ENCODE assay signal across 23 mouse cellular contexts in genomic region chr8:71960483-71960882, GRCm38 (mm10). TPM values are rescaled to one million over a fixed set of nuclear protein-coding genes. Genes with fewer than 3 reads are reported as not detected.
DNase-seq lines count a peak whose midpoint lies in the region; ATAC-seq lines count a peak whose summit lies in the region.
"Had no signal": no experiment of that assay in that cellular context is flagged by ENCODE, and none has a peak within 500 bp of the region (broad histone marks: within the 10 kb centered on the region; RNA-seq: fewer than 3 reads in every experiment).

No protein-coding gene starts in this region.

- peak; percentile 55; the same call in 1 of the 2 replicates for ATAC-seq in intestine, embryonic 16.5 days
- ATAC-seq in intestine, embryonic 15.5 days, result no peak; the same call in 1 of the 2 replicates
- no peak for ATAC-seq in midbrain, embryonic 11.5 days (ENCODE audit: low FRiP score)
- ATAC-seq: activated CD4-positive, CD25-positive, alpha-beta regulatory T cell, adult 4 months; forebrain, embryonic 14.5 days; forebrain, postnatal 0 days; hindbrain, postnatal 0 days; inflammation-experienced regulatory T-cells, adult 6 months had no signal

- no peaks in the 10 kb centered on the region for H3K4me1 ChIP-seq in intestine, embryonic 16.5 days (ENCODE audit: control insufficient read depth, insufficient read depth, low read length)
- H3K4me1 ChIP-seq in intestine, embryonic 15.5 days (replicated peaks), result no peaks in the 10 kb centered on the region
- H3K4me1 ChIP-seq in midbrain, embryonic 11.5 days (ENCODE audit: control insufficient read depth, insufficient read depth, low read length), result no peaks in the 10 kb centered on the region
- H3K4me1 ChIP-seq in midbrain, embryonic 10.5 days, result no peaks in the 10 kb centered on the region
- H3K4me1 ChIP-seq: embryonic facial prominence, embryonic 12.5 days; embryonic facial prominence, embryonic 15.5 days had no signal

- no peak overlapping the region for H3K27ac ChIP-seq in intestine, embryonic 16.5 days (ENCODE audit: low read length)
- no peak overlapping the region for H3K27ac ChIP-seq in intestine, embryonic 15.5 days
- H3K27ac ChIP-seq in midbrain, embryonic 11.5 days (ENCODE audit: low read depth, low read length), result no peak overlapping the region
- no peak overlapping the region for H3K27ac ChIP-seq in midbrain, embryonic 10.5 days (replicated peaks)
- H3K27ac ChIP-seq: embryonic facial prominence, embryonic 12.5 days; embryonic facial prominence, embryonic 15.5 days; heart, adult 2 months; hindbrain, embryonic 14.5 days; hindbrain, postnatal 0 days had no signal

- no peak overlapping the region for H3K4me3 ChIP-seq in intestine, embryonic 16.5 days (ENCODE audit: low read length)
- H3K4me3 ChIP-seq in intestine, embryonic 15.5 days (replicated peaks), result no peak overlapping the region
- H3K4me3 ChIP-seq in midbrain, embryonic 11.5 days (ENCODE audit: low read depth, low read length), result no peak overlapping the region
- H3K4me3 ChIP-seq in midbrain, embryonic 10.5 days, result no peak overlapping the region
- H3K4me3 ChIP-seq: embryonic facial prominence, embryonic 12.5 days; embryonic facial prominence, embryonic 15.5 days; heart, adult 2 months had no signal

- H3K27me3 ChIP-seq in intestine, embryonic 16.5 days (replicated peaks; ENCODE audit: control insufficient read depth, insufficient read depth, low read length), result no peaks in the 10 kb centered on the region
- H3K27me3 ChIP-seq in intestine, embryonic 15.5 days (replicated peaks), result no peaks in the 10 kb centered on the region
- H3K27me3 ChIP-seq in midbrain, embryonic 11.5 days (ENCODE audit: control insufficient read depth, insufficient read depth, low read length), result no peaks in the 10 kb centered on the region
- no peaks in the 10 kb centered on the region for H3K27me3 ChIP-seq in midbrain, embryonic 10.5 days (ENCODE audit: low read depth, poor library complexity, severe bottlenecking)
- H3K27me3 ChIP-seq: embryonic facial prominence, embryonic 12.5 days; embryonic facial prominence, embryonic 15.5 days had no signal

- H3K4me2 ChIP-seq in intestine, embryonic 16.5 days (ENCODE audit: low read depth, low read length), result no peak overlapping the region
- no peak overlapping the region for H3K4me2 ChIP-seq in intestine, embryonic 15.5 days (replicated peaks)
- no peak overlapping the region for H3K4me2 ChIP-seq in midbrain, embryonic 11.5 days
- H3K4me2 ChIP-seq: embryonic facial prominence, embryonic 12.5 days; embryonic facial prominence, embryonic 15.5 days; heart, embryonic 11.5 days; hindbrain, embryonic 14.5 days had no signal

- DNase-seq in adrenal gland, adult 2 months, result peak; percentile 46
- no peak for DNase-seq in adrenal gland, postnatal 10 days
- DNase-seq in midbrain, embryonic 11.5 days (ENCODE audit: low spot score, missing footprints), result peak; percentile 10
- no peak for DNase-seq in midbrain, embryonic 10.5 days (ENCODE audit: low spot score)
- DNase-seq: adrenal gland, postnatal 14 days; cerebellum, adult 11 months; cerebellum, adult 2 months; cerebellum, adult 9-11 months; cerebellum, postnatal 25 days; forebrain, postnatal 0 days; gastrocnemius, postnatal 25 days; heart, adult 2 months; heart, postnatal 4 days had no signal

- H3K36me3 ChIP-seq in intestine, embryonic 16.5 days (ENCODE audit: control insufficient read depth, insufficient read depth, low read length), result 0 out of 2 replicates have a peak, but pooled peaks cover 9% of the 10 kb centered on the region
- H3K36me3 ChIP-seq in intestine, embryonic 15.5 days, result peaks cover 7% of the 10 kb centered on the region; the same call in 1 of the 2 replicates
- peaks cover 2% of the 10 kb centered on the region for H3K36me3 ChIP-seq in midbrain, embryonic 11.5 days (ENCODE audit: control insufficient read depth, insufficient read depth, low read length)
- H3K36me3 ChIP-seq in midbrain, embryonic 10.5 days, result peaks cover 80% of the 10 kb centered on the region

- no peak overlapping the region for H3K9ac ChIP-seq in intestine, embryonic 16.5 days (ENCODE audit: low read depth, low read length)
- no peak overlapping the region for H3K9ac ChIP-seq in intestine, embryonic 15.5 days
- no peak overlapping the region for H3K9ac ChIP-seq in midbrain, embryonic 11.5 days (ENCODE audit: low read length)
- H3K9ac ChIP-seq: embryonic facial prominence, embryonic 12.5 days; embryonic facial prominence, embryonic 15.5 days; forebrain, postnatal 0 days; hindbrain, embryonic 14.5 days had no signal

- H3K9me3 ChIP-seq in intestine, embryonic 16.5 days (ENCODE audit: control insufficient read depth, low read length), result peaks cover 5% of the 10 kb centered on the region
- no peaks in the 10 kb centered on the region for H3K9me3 ChIP-seq in intestine, embryonic 15.5 days
- H3K9me3 ChIP-seq in midbrain, embryonic 11.5 days (ENCODE audit: control insufficient read depth, low read length), result peaks cover 4% of the 10 kb centered on the region; the same call in 1 of the 2 replicates
- peaks cover 31% of the 10 kb centered on the region for H3K9me3 ChIP-seq in midbrain, embryonic 10.5 days (replicated peaks)
- H3K9me3 ChIP-seq: embryonic facial prominence, embryonic 12.5 days; embryonic facial prominence, embryonic 15.5 days had no signal

RNA-seq across cellular contexts. Expression of gene Zfp961, which starts 9.6 kb away (rescaled TPM):
- 10 to 100 TPM; 17.0 to 26.0 TPM for total RNA-seq in adrenal gland, adult 2 months (2021)
- 0.71 and 1.3 TPM in 2 replicates for polyA plus RNA-seq in adrenal gland, adult 2 months (2012; rRNA removed)
- total RNA-seq in adrenal gland, postnatal 10 days (2021), result 10 to 100 TPM; 15.4 to 25.9 TPM
- polyA plus RNA-seq in intestine, embryonic 16.5 days (2015; fragmentation: Nextera tagmentation; extraction: Ambion mirVana), result 24.9 and 25.0 TPM in 2 replicates
- polyA plus RNA-seq in intestine, embryonic 15.5 days (2015; fragmentation: Nextera tagmentation; extraction: Ambion mirVana), result 20.7 and 23.3 TPM in 2 replicates
- polyA plus RNA-seq in midbrain, embryonic 11.5 days (2014; fragmentation: Nextera tagmentation; extraction: Ambion mirVana), result 25.7 and 28.4 TPM in 2 replicates
- 24.4 and 26.6 TPM in 2 replicates for polyA plus RNA-seq in midbrain, embryonic 10.5 days (2016; fragmentation: Nextera tagmentation; extraction: Ambion mirVana)

RNA-seq across cellular contexts. Expression of gene Cyp4f18, which starts 48.9 kb away (rescaled TPM):
- total RNA-seq in adrenal gland, adult 2 months (2021), result 10 to 100 TPM in 1 of 2 experiments, 1 to 10 TPM in 1; 8.1 to 15.7 TPM
- polyA plus RNA-seq in adrenal gland, adult 2 months (2012; rRNA removed), result 10.8 and 19.0 TPM in 2 replicates
- 1 to 10 TPM; 1.7 to 1.8 TPM for total RNA-seq in adrenal gland, postnatal 10 days (2021)
- polyA plus RNA-seq in intestine, embryonic 16.5 days (2015; fragmentation: Nextera tagmentation; extraction: Ambion mirVana), result 3.3 and 3.8 TPM in 2 replicates
- 2.6 and 2.8 TPM in 2 replicates for polyA plus RNA-seq in intestine, embryonic 15.5 days (2015; fragmentation: Nextera tagmentation; extraction: Ambion mirVana)
- polyA plus RNA-seq in midbrain, embryonic 11.5 days (2014; fragmentation: Nextera tagmentation; extraction: Ambion mirVana), result 0.22 and 0.41 TPM in 2 replicates
- 0.32 and 0.36 TPM in 2 replicates for polyA plus RNA-seq in midbrain, embryonic 10.5 days (2016; fragmentation: Nextera tagmentation; extraction: Ambion mirVana)
- total RNA-seq: forebrain, postnatal 0 days; hindbrain, postnatal 0 days had no signal

RNA-seq across cellular contexts. Expression of gene Zfp617, which starts 52.0 kb away (rescaled TPM):
- 10 to 100 TPM; 26.8 to 45.2 TPM for total RNA-seq in adrenal gland, adult 2 months (2021)
- polyA plus RNA-seq in adrenal gland, adult 2 months (2012; rRNA removed), result 0.59 and 0.71 TPM in 2 replicates
- 10 to 100 TPM; 29.8 to 33.9 TPM for total RNA-seq in adrenal gland, postnatal 10 days (2021)
- 18.5 and 21.6 TPM in 2 replicates for polyA plus RNA-seq in intestine, embryonic 16.5 days (2015; fragmentation: Nextera tagmentation; extraction: Ambion mirVana)
- polyA plus RNA-seq in intestine, embryonic 15.5 days (2015; fragmentation: Nextera tagmentation; extraction: Ambion mirVana), result 18.4 and 20.0 TPM in 2 replicates
- 39.7 and 44.2 TPM in 2 replicates for polyA plus RNA-seq in midbrain, embryonic 11.5 days (2014; fragmentation: Nextera tagmentation; extraction: Ambion mirVana)
- polyA plus RNA-seq in midbrain, embryonic 10.5 days (2016; fragmentation: Nextera tagmentation; extraction: Ambion mirVana), result 35.4 and 37.5 TPM in 2 replicates

RNA-seq across cellular contexts. Expression of gene Zfp882, which starts 52.1 kb away (rescaled TPM):
- 1 to 10 TPM; 5.7 to 7.3 TPM for total RNA-seq in adrenal gland, adult 2 months (2021)
- polyA plus RNA-seq in adrenal gland, adult 2 months (2012; rRNA removed), result 0.11 and 0.21 TPM in 2 replicates
- total RNA-seq in adrenal gland, postnatal 10 days (2021), result 1 to 10 TPM; 3.7 to 7.0 TPM
- 3.0 and 3.8 TPM in 2 replicates for polyA plus RNA-seq in intestine, embryonic 16.5 days (2015; fragmentation: Nextera tagmentation; extraction: Ambion mirVana)
- polyA plus RNA-seq in intestine, embryonic 15.5 days (2015; fragmentation: Nextera tagmentation; extraction: Ambion mirVana), result 3.8 and 4.4 TPM in 2 replicates
- 7.2 and 9.2 TPM in 2 replicates for polyA plus RNA-seq in midbrain, embryonic 11.5 days (2014; fragmentation: Nextera tagmentation; extraction: Ambion mirVana)
- 8.2 and 10.7 TPM in 2 replicates for polyA plus RNA-seq in midbrain, embryonic 10.5 days (2016; fragmentation: Nextera tagmentation; extraction: Ambion mirVana)

Comparison
In these comparisons a context has a peak if more than half of its experiments do, and no peak if none do; other contexts are left out.
1. DNase-seq: peak in adrenal gland, adult 2 months (single experiment) and midbrain, embryonic 11.5 days (single experiment); none in adrenal gland, postnatal 10 days (single experiment) and midbrain, embryonic 10.5 days (single experiment).
2. RNA of gene Zfp617, which starts 52.0 kb away (polyA plus RNA-seq): 39.7 to 44.2 TPM in midbrain, embryonic 11.5 days, 35.4 to 37.5 TPM in midbrain, embryonic 10.5 days, 18.5 to 21.6 TPM in intestine, embryonic 16.5 days and 18.4 to 20.0 TPM in intestine, embryonic 15.5 days; 0.59 to 0.71 TPM in adrenal gland, adult 2 months; every median in the first group is over 10 times any median in the second.